Mouse (Mus musculus) layer of hippocampus, postnatal 10 days (tissue): ENCODE data around the gene Rasgrf2. TPM values are rescaled to one million over a fixed set of nuclear protein-coding genes. Genes with fewer than 3 reads are reported as not detected.
"Not testable (repeated sequence)": the region's sequence is repeated elsewhere in the genome, so short reads cannot be mapped to it uniquely, and the experiment has no call there.

Source experiments
- DNase-seq, 2 experiments: peaks; one replicate each; pipeline ENCODE4 v3.0.0; 2021; ENCODE audit warnings: low spot score in 2 of 2
- long read RNA-seq: library from polyadenylated mRNA; stranded (forward); transcript quantifications from one replicate; pipeline ENCODE4 v2.0.0, GENCODE M21; 2023
- total RNA-seq, 2 experiments: library from RNA; stranded (reverse); gene quantifications; 2 replicates each; pipeline ENCODE4 v1.2.3; 2021

The Rasgrf2 gene
- 10 to 100 TPM; 69.9 to 71.0 TPM for total RNA-seq
- long read RNA-seq, partial matches to known transcripts, result 0 of 5 reads
- long read RNA-seq, other reads (novel, unspliced or antisense), result 5 of 5 reads

- peak; percentile 54 to 60 for DNase-seq
These were observed at the start of gene Rasgrf2 for GRCm38 (mm10) chr13:92131384-92132150. Rasgrf2 (minus strand) TSS chr13:92131656.

DNA sequence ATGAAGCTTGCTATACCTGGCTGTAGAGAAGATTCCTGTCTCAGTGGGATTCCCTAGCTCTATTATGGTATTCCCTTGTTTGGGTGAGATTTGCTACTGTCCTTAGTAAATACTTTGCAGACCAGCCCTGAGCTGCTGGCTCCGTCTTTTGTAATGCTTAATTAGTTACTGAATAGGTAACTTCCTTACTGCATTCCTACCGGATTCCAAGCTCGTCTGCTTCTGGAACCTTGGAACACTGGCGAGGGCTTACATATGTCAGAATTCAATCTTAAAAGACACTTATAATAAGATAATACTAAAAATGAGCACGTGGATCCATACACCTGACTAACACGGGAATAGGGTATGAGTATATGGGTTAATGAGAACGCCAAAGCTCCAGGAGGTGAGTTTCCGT, 41.2 kb upstream of the Rasgrf2 start:
- not testable (repeated sequence) for DNase-seq

DNA sequence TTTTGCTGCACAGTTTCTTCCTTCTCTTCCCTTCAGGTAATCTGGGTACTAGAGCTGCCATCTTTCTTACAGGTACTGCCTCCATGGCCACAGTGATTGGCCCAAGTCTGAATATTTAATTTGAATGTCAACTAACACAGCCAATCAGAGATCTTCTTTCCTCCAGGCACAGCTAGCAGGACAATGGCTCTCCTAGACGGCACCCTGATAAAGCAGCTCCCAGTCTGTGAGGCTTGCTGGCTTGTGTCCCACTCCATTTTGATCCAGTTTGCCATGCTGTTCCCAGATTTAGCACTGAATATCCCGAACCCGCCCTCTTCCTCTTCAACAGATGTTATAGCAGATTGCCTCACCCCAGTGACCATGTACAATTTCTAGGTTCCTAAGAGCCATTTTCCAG, 19.1 kb upstream of the Rasgrf2 start:
- DNase-seq, result no peak

- no peak for DNase-seq
These were observed 17.4 kb upstream of the Rasgrf2 start for GRCm38 (mm10) chr13:92148858-92149257.

- DNase-seq, result no peak
These were observed 3.3 kb upstream of the Rasgrf2 start for GRCm38 (mm10) chr13:92134792-92135191.

DNA sequence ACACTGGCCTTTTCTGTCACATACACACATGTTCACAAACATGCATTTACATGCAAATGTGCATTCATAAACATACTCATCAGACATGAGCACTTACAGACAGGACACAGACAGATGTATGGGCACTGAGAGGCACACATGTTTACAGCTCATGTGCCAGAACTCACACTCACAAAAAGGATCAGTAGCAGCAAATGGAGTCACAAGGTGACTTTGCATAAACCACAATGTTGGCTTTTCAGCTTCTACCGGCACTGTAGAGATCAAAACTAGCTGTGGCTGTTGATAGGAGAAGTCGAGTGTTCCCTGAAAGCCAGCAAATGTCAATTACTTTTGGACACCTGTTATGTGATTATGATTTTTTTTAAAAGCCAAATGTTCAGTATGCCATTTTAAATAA, 1.1 kb upstream of the Rasgrf2 start:
- no peak for DNase-seq

GRCm38 (mm10) chr13:92130994-92131383, 467 bp downstream of the Rasgrf2 start:
- peak; percentile 13 to 38 for DNase-seq

GRCm38 (mm10) chr13:92129877-92130276, 1.6 kb downstream of the Rasgrf2 start:
- DNase-seq, result no peak

DNA sequence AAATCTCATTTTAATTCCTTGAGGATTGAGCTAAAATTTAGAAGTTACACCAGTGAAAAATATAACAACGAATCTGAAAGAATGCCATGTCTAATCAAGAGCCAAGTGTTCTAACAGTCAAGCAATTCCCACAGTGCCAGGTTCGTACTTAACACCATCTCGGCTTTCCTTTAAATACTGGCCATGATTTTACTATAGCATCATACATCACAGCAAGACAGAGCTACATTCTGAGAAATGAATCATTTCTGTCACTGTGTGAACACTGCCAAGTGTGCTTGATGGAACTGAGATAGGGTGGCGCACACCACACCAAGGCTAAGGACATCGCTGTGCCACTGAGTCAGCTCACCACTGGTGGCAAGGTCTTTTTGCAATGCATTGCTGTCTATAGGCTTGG, 5.6 kb downstream of the Rasgrf2 start:
- DNase-seq, result no peak

DNA sequence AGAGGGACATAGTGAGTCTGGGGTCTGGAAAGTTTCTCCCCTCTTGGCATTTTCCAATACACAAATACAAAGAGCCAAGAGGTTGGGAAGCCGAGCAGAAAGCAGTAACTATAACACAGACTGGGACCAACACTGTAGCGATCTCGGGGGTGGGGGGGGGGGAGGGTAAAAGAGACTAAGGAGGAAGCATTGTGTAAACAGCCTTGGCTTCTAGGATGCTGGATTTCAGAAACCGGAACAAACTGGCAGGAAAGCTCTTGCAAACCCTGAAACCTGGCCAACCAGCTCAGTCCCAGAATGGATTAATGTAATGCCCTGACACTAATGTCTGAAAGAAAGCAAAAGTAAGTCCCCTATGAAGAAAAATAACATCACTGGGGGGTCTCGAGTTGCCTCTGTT, 11.8 kb downstream of the Rasgrf2 start:
- no peak for DNase-seq

DNA sequence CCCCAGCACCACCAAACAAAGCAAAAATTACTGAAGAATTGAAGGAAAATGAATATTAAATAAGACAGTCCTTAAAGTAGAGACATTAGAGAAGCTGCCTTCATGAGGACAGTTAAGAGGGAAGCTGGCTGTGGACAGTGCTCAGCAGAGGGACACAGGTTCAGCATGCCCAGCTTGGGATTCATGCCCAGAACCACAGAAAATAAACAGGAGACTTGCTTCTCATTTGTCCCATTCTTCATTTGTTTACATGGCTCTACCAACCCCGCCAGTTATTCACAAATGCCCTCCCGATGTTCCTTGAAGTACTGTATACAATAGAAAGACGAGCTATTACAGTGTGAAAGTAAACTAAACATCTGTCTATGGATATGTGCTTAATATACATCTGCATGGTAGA, 17.4 kb downstream of the Rasgrf2 start:
- no peak for DNase-seq

GRCm38 (mm10) chr13:92108237-92108636, 23.2 kb downstream of the Rasgrf2 start:
- DNase-seq, result no peak

- DNase-seq, result no peak
These were observed 27.2 kb downstream of the Rasgrf2 start for GRCm38 (mm10) chr13:92104259-92104658.

- no peak for DNase-seq
These were observed 33.0 kb downstream of the Rasgrf2 start for GRCm38 (mm10) chr13:92098484-92098883.

- DNase-seq, result no peak
These were observed 36.0 kb downstream of the Rasgrf2 start for GRCm38 (mm10) chr13:92095131-92096090.

GRCm38 (mm10) chr13:92093712-92094290, 37.7 kb downstream of the Rasgrf2 start:
- DNase-seq, result no peak

- DNase-seq, result no peak
These were observed 58.3 kb downstream of the Rasgrf2 start for GRCm38 (mm10) chr13:92073111-92073510.

DNA sequence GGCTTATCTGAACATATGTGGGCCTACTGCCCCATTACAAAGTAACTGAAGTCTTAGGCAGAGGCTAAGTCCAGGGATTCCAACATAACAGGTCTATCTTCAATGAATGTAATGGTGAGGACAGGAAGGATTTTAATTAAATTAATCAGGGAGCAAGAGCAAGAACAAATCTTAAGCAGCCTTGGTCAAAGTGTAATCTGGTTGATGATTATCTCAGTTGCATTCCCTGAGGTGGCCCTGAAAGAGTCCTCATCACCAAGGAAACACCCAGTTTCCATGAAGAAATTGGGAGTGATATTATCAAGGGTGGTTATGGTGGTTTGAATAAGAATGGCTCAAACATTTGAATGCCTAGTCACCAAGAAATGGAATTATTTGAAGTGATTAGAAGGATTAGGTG, 62.8 kb downstream of the Rasgrf2 start:
- DNase-seq, result no peak

DNA sequence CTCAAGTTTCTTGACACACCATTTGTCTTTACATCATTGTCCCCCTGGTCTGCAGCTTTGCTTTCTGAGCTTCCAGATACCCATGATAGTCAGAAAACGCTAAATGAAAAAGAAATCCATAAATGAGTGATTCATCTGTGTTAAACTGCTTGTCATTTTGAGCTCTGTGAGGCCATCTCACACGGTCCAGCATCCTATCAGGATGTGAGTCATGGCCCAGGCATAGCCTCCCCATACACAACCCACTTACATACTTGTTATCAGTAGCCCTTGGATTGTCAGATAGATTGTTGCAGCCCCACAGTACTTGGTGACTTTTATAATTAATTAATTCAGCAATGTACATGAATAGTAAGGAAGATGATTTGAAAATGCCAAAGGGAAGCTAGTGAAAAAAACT, 63.6 kb downstream of the Rasgrf2 start:
- DNase-seq, result no peak

DNA sequence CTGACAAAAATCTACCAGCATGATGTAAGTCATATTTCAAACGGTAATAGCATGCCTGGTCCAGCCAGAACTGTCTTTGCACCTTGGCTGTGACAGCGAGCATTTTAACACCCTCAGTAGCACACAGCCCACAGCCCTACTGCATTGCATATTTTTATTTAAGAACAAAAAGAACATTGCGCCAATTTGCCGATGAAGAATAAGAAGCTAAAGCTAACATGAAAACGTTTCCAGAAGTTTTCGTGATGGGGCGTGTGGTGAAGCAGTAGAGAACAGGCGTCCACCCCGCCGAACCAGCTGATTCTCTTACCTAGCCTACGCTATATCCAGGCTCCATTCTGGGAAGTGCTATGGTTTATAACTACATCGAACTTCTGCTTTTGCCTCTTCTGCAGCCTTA, 77.7 kb downstream of the Rasgrf2 start:
- no peak for DNase-seq

DNA sequence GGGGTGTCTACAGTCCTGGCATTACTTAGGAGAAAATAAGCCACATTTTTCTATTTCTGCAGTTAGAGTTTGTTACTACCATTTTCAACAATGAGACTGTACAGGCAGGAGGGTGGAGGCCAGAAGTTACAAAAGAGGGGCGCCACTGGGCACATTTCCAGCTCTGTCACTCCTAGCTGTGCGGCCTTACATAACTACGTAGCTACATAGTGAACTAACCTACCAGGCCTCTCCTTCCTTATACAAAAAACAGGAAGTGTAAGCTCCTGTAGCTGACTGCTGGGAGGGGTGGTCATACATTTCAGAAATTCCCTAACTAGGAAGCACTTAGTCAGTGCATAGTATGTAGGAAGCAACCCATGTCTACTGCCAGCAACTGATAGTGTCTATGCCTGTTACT, 78.5 kb downstream of the Rasgrf2 start:
- DNase-seq, result no peak

DNA sequence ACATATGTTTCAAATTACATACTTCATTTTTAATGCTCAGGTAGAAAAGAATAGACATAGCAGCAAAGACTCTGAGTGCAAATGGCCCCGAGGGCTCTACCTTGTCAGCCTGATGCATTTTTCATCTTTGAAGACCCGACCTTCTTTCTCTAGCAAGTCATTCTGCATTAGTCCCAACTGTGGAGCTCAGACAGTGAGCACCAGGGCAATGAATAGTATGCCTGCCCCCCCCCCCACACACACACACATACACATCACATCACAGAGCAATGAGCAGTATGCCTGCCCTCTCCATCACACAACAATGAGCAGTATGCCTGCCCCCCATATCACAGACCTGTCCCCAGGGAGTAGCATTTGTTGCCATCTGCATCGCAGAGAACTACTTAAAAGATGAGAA, 80.2 kb downstream of the Rasgrf2 start:
- DNase-seq, result no peak
